9 mouse cellular contexts compared by ENCODE assay signal in genomic region chr8:83977646-83978045, GRCm38 (mm10). TPM values are rescaled to one million over a fixed set of nuclear protein-coding genes. Genes with fewer than 3 reads are reported as not detected.
DNase-seq lines count a peak whose midpoint lies in the region; ATAC-seq and TF ChIP-seq lines count a peak whose summit lies in the region.
"Had no signal": no experiment of that assay in that cellular context is flagged by ENCODE, and none has a peak within 500 bp of the region (broad histone marks: within the 10 kb centered on the region; RNA-seq: fewer than 3 reads in every experiment).

No protein-coding gene starts in this region.

- no peak overlapping the region for H3K4me3 ChIP-seq in forebrain, embryonic 13.5 days
- no peak overlapping the region for H3K4me3 ChIP-seq in forebrain, postnatal 0 days (ENCODE audit: low read depth, low read length)
- H3K4me3 ChIP-seq in neural tube, embryonic 12.5 days, result no peak overlapping the region
- no peak overlapping the region for H3K4me3 ChIP-seq in limb, embryonic 11.5 days (ENCODE audit: low read depth, low read length)
- no peak overlapping the region for H3K4me3 ChIP-seq in stomach, postnatal 0 days (ENCODE audit: low read depth, low read length)

- H3K9me3 ChIP-seq in forebrain, embryonic 13.5 days (replicated peaks), result no peaks in the 10 kb centered on the region; the same call in 1 of the 2 replicates
- no peaks in the 10 kb centered on the region for H3K9me3 ChIP-seq in forebrain, postnatal 0 days (ENCODE audit: low read length)
- H3K9me3 ChIP-seq in neural tube, embryonic 12.5 days, result no peaks in the 10 kb centered on the region
- no peaks in the 10 kb centered on the region for H3K9me3 ChIP-seq in limb, embryonic 11.5 days (ENCODE audit: control insufficient read depth, low read length)
- H3K9me3 ChIP-seq in stomach, postnatal 0 days (ENCODE audit: control insufficient read depth, low read length), result no peaks in the 10 kb centered on the region

- H3K9ac ChIP-seq in forebrain, embryonic 13.5 days, result 0 out of 2 replicates have a peak overlapping the region, but pooled peaks have one; percentile 14
- H3K9ac ChIP-seq in forebrain, postnatal 0 days, result no peak overlapping the region
- no peak overlapping the region for H3K9ac ChIP-seq in neural tube, embryonic 12.5 days
- H3K9ac ChIP-seq in limb, embryonic 11.5 days (ENCODE audit: low read length), result peak overlapping the region; percentile 13; the same call in 1 of the 2 replicates
- H3K9ac ChIP-seq in stomach, postnatal 0 days (ENCODE audit: low read length), result no peak overlapping the region

- H3K4me1 ChIP-seq in forebrain, embryonic 13.5 days, result peaks cover 44% of the 10 kb centered on the region
- peaks cover 10% of the 10 kb centered on the region for H3K4me1 ChIP-seq in forebrain, postnatal 0 days (ENCODE audit: insufficient read depth)
- peaks cover 33% of the 10 kb centered on the region for H3K4me1 ChIP-seq in neural tube, embryonic 12.5 days
- H3K4me1 ChIP-seq in limb, embryonic 11.5 days (ENCODE audit: control insufficient read depth, insufficient read depth, low read length), result peaks cover 18% of the 10 kb centered on the region
- peaks cover 3% of the 10 kb centered on the region; the same call in 1 of the 2 replicates for H3K4me1 ChIP-seq in stomach, postnatal 0 days (replicated peaks; ENCODE audit: control insufficient read depth, insufficient read depth)

- ATAC-seq in forebrain, embryonic 13.5 days, result no peak
- no peak for ATAC-seq in forebrain, postnatal 0 days
- no peak for ATAC-seq in neural tube, embryonic 12.5 days (ENCODE audit: low FRiP score, low read depth)
- no peak for ATAC-seq in limb, embryonic 11.5 days (ENCODE audit: insufficient number of reproducible peaks, low FRiP score, low TSS enrichment, low read depth)
- no peak for ATAC-seq in stomach, postnatal 0 days (ENCODE audit: low FRiP score, low TSS enrichment)

- no peak for DNase-seq in forebrain, postnatal 0 days
- no peak for DNase-seq in neural tube, embryonic 10.5 days (ENCODE audit: extremely low spot score, low spot score)
- no peak for DNase-seq in limb, embryonic 11.5 days (ENCODE audit: low spot score)
- DNase-seq in stomach, postnatal 0 days (ENCODE audit: low spot score), result no peak
- DNase-seq in left cerebral cortex, adult 18-20 months (ENCODE audit: low spot score in 2 of 2), result no peak
- DNase-seq in frontal cortex, postnatal 25 days (ENCODE audit: low spot score in 2 of 2), result no peak
- DNase-seq: right cerebral cortex, postnatal 25 days had no signal

- no peak overlapping the region for H3K4me2 ChIP-seq in forebrain, embryonic 13.5 days
- no peak overlapping the region for H3K4me2 ChIP-seq in forebrain, postnatal 0 days (ENCODE audit: low read depth)
- 0 out of 2 replicates have a peak overlapping the region, but pooled peaks have one; percentile 6 for H3K4me2 ChIP-seq in neural tube, embryonic 12.5 days (replicated peaks)
- H3K4me2 ChIP-seq in limb, embryonic 11.5 days (ENCODE audit: low read depth, severe bottlenecking), result 0 out of 2 replicates have a peak overlapping the region, but pooled peaks have one; percentile 10
- H3K4me2 ChIP-seq in stomach, postnatal 0 days (replicated peaks; ENCODE audit: low read depth), result no peak overlapping the region

- no peak overlapping the region for H3K27ac ChIP-seq in forebrain, embryonic 13.5 days
- H3K27ac ChIP-seq in forebrain, postnatal 0 days (ENCODE audit: low read depth, low read length), result no peak overlapping the region; the same call in 1 of the 2 replicates
- H3K27ac ChIP-seq in neural tube, embryonic 12.5 days, result no peak overlapping the region
- peak overlapping the region; percentile 33; the same call in 1 of the 2 replicates for H3K27ac ChIP-seq in limb, embryonic 11.5 days (replicated peaks; ENCODE audit: low read depth, low read length)
- H3K27ac ChIP-seq in stomach, postnatal 0 days (replicated peaks), result 0 out of 2 replicates have a peak overlapping the region, but pooled peaks have one; percentile 4

- H3K36me3 ChIP-seq in forebrain, embryonic 13.5 days (ENCODE audit: poor library complexity, severe bottlenecking), result peaks cover 32% of the 10 kb centered on the region
- H3K36me3 ChIP-seq in forebrain, postnatal 0 days (ENCODE audit: insufficient read depth), result peaks cover 21% of the 10 kb centered on the region
- H3K36me3 ChIP-seq in neural tube, embryonic 12.5 days, result peaks cover 33% of the 10 kb centered on the region
- peaks cover 9% of the 10 kb centered on the region for H3K36me3 ChIP-seq in limb, embryonic 11.5 days (ENCODE audit: control insufficient read depth, insufficient read depth, low read length)
- peaks cover 9% of the 10 kb centered on the region; the same call in 1 of the 2 replicates for H3K36me3 ChIP-seq in stomach, postnatal 0 days (ENCODE audit: control insufficient read depth, insufficient read depth, low read length)

- no peak for TF ChIP-seq CTCF in forebrain, postnatal 0 days (IDR thresholded peaks at IDR 0.05; ENCODE audit: low read depth)
- no peak for TF ChIP-seq CTCF in stomach, postnatal 0 days (IDR thresholded peaks at IDR 0.05; ENCODE audit: low read depth)

- TF ChIP-seq EP300 in stomach, postnatal 0 days (optimal IDR thresholded peaks at IDR 0.05), result no peak

- no peaks in the 10 kb centered on the region for H3K27me3 ChIP-seq in forebrain, embryonic 13.5 days
- H3K27me3 ChIP-seq in forebrain, postnatal 0 days (ENCODE audit: insufficient read depth, low read length), result no peaks in the 10 kb centered on the region
- no peaks in the 10 kb centered on the region for H3K27me3 ChIP-seq in neural tube, embryonic 12.5 days (replicated peaks)
- H3K27me3 ChIP-seq in limb, embryonic 11.5 days (ENCODE audit: control insufficient read depth, insufficient read depth, low read length), result no peaks in the 10 kb centered on the region
- no peaks in the 10 kb centered on the region for H3K27me3 ChIP-seq in stomach, postnatal 0 days (ENCODE audit: control insufficient read depth, insufficient read depth, low read length)

- 66% methylated on average over 6 of the region's 6 CpGs for WGBS in forebrain, embryonic 13.5 days
- 50% methylated on average over 6 of the region's 6 CpGs for WGBS in forebrain, postnatal 0 days
- 69% methylated on average over 6 of the region's 6 CpGs for WGBS in neural tube, embryonic 12.5 days
- WGBS in limb, embryonic 11.5 days, result 51% methylated on average over 6 of the region's 6 CpGs
- WGBS in stomach, postnatal 0 days, result 53% methylated on average over 6 of the region's 6 CpGs

RNA-seq across cellular contexts. Expression of gene Prkaca, which starts 4.9 kb away (rescaled TPM):
- 146 and 148 TPM in 2 replicates for polyA plus RNA-seq in forebrain, embryonic 13.5 days (2015; fragmentation: Nextera tagmentation; extraction: Ambion mirVana)
- total RNA-seq in forebrain, postnatal 0 days (2014; rRNA removed), result 133 and 151 TPM in 2 replicates
- 172 and 215 TPM in 2 replicates for polyA plus RNA-seq in forebrain, postnatal 0 days (2015; fragmentation: Nextera tagmentation; extraction: Ambion mirVana)
- polyA plus RNA-seq in neural tube, embryonic 12.5 days (2016; fragmentation: Nextera tagmentation; extraction: Ambion mirVana), result 215 and 218 TPM in 2 replicates
- polyA plus RNA-seq in limb, embryonic 11.5 days (2014; fragmentation: Nextera tagmentation; extraction: Ambion mirVana), result 145 and 156 TPM in 2 replicates
- 62.4 and 63.1 TPM in 2 replicates for polyA plus RNA-seq in stomach, postnatal 0 days (2015; fragmentation: Nextera tagmentation; extraction: Ambion mirVana)
- total RNA-seq in left cerebral cortex, adult 18-20 months (2021), result 100 to 1,000 TPM; 259 to 269 TPM

RNA-seq across cellular contexts. Expression of gene Samd1, which starts 19.8 kb away (rescaled TPM):
- 9.5 and 10.2 TPM in 2 replicates for polyA plus RNA-seq in forebrain, embryonic 13.5 days (2015; fragmentation: Nextera tagmentation; extraction: Ambion mirVana)
- total RNA-seq in forebrain, postnatal 0 days (2014; rRNA removed), result 116 and 117 TPM in 2 replicates
- polyA plus RNA-seq in forebrain, postnatal 0 days (2015; fragmentation: Nextera tagmentation; extraction: Ambion mirVana), result 6.7 and 6.9 TPM in 2 replicates
- 9.7 and 9.8 TPM in 2 replicates for polyA plus RNA-seq in neural tube, embryonic 12.5 days (2016; fragmentation: Nextera tagmentation; extraction: Ambion mirVana)
- 18.9 and 19.0 TPM in 2 replicates for polyA plus RNA-seq in limb, embryonic 11.5 days (2014; fragmentation: Nextera tagmentation; extraction: Ambion mirVana)
- 4.2 and 4.5 TPM in 2 replicates for polyA plus RNA-seq in stomach, postnatal 0 days (2015; fragmentation: Nextera tagmentation; extraction: Ambion mirVana)
- total RNA-seq in left cerebral cortex, adult 18-20 months (2021), result 10 to 100 TPM; 45.1 to 45.4 TPM

RNA-seq across cellular contexts. Expression of gene Asf1b, which starts 22.3 kb away (rescaled TPM):
- polyA plus RNA-seq in forebrain, embryonic 13.5 days (2015; fragmentation: Nextera tagmentation; extraction: Ambion mirVana), result 44.0 and 44.9 TPM in 2 replicates
- 1.7 and 5.0 TPM in 2 replicates for total RNA-seq in forebrain, postnatal 0 days (2014; rRNA removed)
- polyA plus RNA-seq in forebrain, postnatal 0 days (2015; fragmentation: Nextera tagmentation; extraction: Ambion mirVana), result 4.7 and 5.1 TPM in 2 replicates
- 37.1 and 41.6 TPM in 2 replicates for polyA plus RNA-seq in neural tube, embryonic 12.5 days (2016; fragmentation: Nextera tagmentation; extraction: Ambion mirVana)
- polyA plus RNA-seq in limb, embryonic 11.5 days (2014; fragmentation: Nextera tagmentation; extraction: Ambion mirVana), result 81.8 and 84.1 TPM in 2 replicates
- polyA plus RNA-seq in stomach, postnatal 0 days (2015; fragmentation: Nextera tagmentation; extraction: Ambion mirVana), result 14.1 and 16.6 TPM in 2 replicates
- under 1 TPM; 0.37 to 0.42 TPM for total RNA-seq in left cerebral cortex, adult 18-20 months (2021)

RNA-seq across cellular contexts. Expression of gene Gm10644, which starts 22.6 kb away (rescaled TPM):
- 0.67 and 0.98 TPM in 2 replicates for polyA plus RNA-seq in forebrain, embryonic 13.5 days (2015; fragmentation: Nextera tagmentation; extraction: Ambion mirVana)
- 0.14 and 0.31 TPM in 2 replicates for total RNA-seq in forebrain, postnatal 0 days (2014; rRNA removed)
- polyA plus RNA-seq in forebrain, postnatal 0 days (2015; fragmentation: Nextera tagmentation; extraction: Ambion mirVana), result 0.14 and 0.40 TPM in 2 replicates
- polyA plus RNA-seq in neural tube, embryonic 12.5 days (2016; fragmentation: Nextera tagmentation; extraction: Ambion mirVana), result 0.60 and 0.86 TPM in 2 replicates
- 0.76 and 0.81 TPM in 2 replicates for polyA plus RNA-seq in limb, embryonic 11.5 days (2014; fragmentation: Nextera tagmentation; extraction: Ambion mirVana)
- polyA plus RNA-seq in stomach, postnatal 0 days (2015; fragmentation: Nextera tagmentation; extraction: Ambion mirVana), result 0.11 and 0.13 TPM in 2 replicates
- total RNA-seq in left cerebral cortex, adult 18-20 months (2021), result under 1 TPM; 0.53 to 0.66 TPM

RNA-seq across cellular contexts. Expression of gene 1700067K01Rik, which starts 23.7 kb away (rescaled TPM):
- polyA plus RNA-seq in forebrain, embryonic 13.5 days (2015; fragmentation: Nextera tagmentation; extraction: Ambion mirVana), result 1.00 and 1.2 TPM in 2 replicates
- 0.15 and 0.81 TPM in 2 replicates for total RNA-seq in forebrain, postnatal 0 days (2014; rRNA removed)
- polyA plus RNA-seq in forebrain, postnatal 0 days (2015; fragmentation: Nextera tagmentation; extraction: Ambion mirVana), result 0.36 and 0.86 TPM in 2 replicates
- polyA plus RNA-seq in neural tube, embryonic 12.5 days (2016; fragmentation: Nextera tagmentation; extraction: Ambion mirVana), result 0.83 and 0.95 TPM in 2 replicates
- 1.2 and 1.5 TPM in 2 replicates for polyA plus RNA-seq in limb, embryonic 11.5 days (2014; fragmentation: Nextera tagmentation; extraction: Ambion mirVana)
- 0.36 and 0.38 TPM in 2 replicates for polyA plus RNA-seq in stomach, postnatal 0 days (2015; fragmentation: Nextera tagmentation; extraction: Ambion mirVana)
- under 1 TPM; 0.42 to 0.53 TPM for total RNA-seq in left cerebral cortex, adult 18-20 months (2021)

Comparison
In these comparisons a context has a peak if more than half of its experiments do, and no peak if none do; other contexts are left out.
1. H3K9ac ChIP-seq: peak in forebrain, embryonic 13.5 days (single experiment) and limb, embryonic 11.5 days (single experiment); none in forebrain, postnatal 0 days (single experiment), neural tube, embryonic 12.5 days (single experiment) and stomach, postnatal 0 days (single experiment).
2. H3K27ac ChIP-seq: peak in limb, embryonic 11.5 days (single experiment) and stomach, postnatal 0 days (single experiment); none in forebrain, embryonic 13.5 days (single experiment), forebrain, postnatal 0 days (single experiment) and neural tube, embryonic 12.5 days (single experiment).
3. H3K4me2 ChIP-seq: peak in neural tube, embryonic 12.5 days (single experiment) and limb, embryonic 11.5 days (single experiment); none in forebrain, embryonic 13.5 days (single experiment), forebrain, postnatal 0 days (single experiment) and stomach, postnatal 0 days (single experiment).